Mouse (Mus musculus): ENCODE data around the gene Olfr482.

Olfr482 gene

GRCm38 (mm10) chr7:108097486-108097885, at the start of gene Olfr482:
Gene Olfr482, minus strand, starts transcription at chr7:108097586.
- DNase-seq (ENCODE audit: low spot score): no peak

GRCm38 (mm10) chr7:108127349-108127748, 30.0 kb upstream of the Olfr482 start, which contains the start of gene Olfr484:
Gene Olfr484, minus strand, starts transcription at chr7:108127449.
- no peak for DNase-seq (ENCODE audit: low spot score)

GRCm38 (mm10) chr7:108121416-108121815, 24.0 kb upstream of the Olfr482 start:
- no peak for DNase-seq (ENCODE audit: low spot score)

- DNase-seq (ENCODE audit: low spot score): no peak
These were observed 23.3 kb upstream of the Olfr482 start for GRCm38 (mm10) chr7:108120681-108121080.

- DNase-seq (ENCODE audit: low spot score): no peak
These were observed 3.2 kb upstream of the Olfr482 start, which contains the start of gene Olfr483 for GRCm38 (mm10) chr7:108100549-108100948. Gene Olfr483, plus strand, starts transcription at chr7:108100849.

DNA sequence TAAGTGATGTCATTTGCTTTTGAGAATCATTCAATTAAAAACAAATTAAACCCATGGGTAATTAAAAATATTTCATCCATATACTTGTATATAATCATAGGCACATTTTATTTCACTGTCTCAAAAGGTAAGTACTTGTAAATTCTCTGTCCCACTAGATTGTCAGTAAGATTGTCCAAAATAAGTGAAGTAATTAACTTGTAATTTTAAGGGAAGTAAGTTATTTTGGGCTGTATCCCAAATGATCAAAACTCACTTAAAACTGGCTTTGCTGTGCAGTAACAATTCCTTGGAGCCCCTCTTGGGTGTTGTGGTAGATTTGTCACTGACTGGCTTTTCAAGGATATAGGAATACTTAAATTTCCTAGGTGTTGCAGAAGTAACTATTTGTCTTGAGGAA, 17.8 kb downstream of the Olfr482 start, which contains the start of gene Olfr481:
TSS of gene Olfr481 (plus strand) at position 301 of the 400 bp plus-strand sequence.
- DNase-seq (ENCODE audit: low spot score): no peak

- DNase-seq (ENCODE audit: low spot score): no peak
These were observed 30.1 kb downstream of the Olfr482 start, which contains the start of gene Olfr480 for GRCm38 (mm10) chr7:108067246-108067645. Gene Olfr480, minus strand, starts transcription at chr7:108067346.

DNA sequence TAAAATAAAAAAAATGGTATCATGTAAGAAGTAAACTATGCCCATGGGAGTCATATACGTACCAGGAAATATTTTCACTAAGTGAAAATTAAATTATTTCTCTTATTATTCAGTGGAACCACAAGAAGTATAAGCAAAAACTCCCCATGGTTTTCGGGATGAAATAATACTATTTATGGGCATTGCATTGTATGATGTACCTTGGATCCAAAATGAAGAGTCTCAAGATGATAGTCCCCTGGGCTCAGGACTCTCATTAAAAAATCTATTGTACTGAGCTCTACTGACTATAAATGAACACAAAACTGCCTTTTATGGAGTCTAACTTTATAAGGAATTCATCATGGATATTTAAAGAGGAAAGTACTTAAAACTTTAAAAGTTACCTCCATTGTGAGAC, 47.0 kb downstream of the Olfr482 start, which contains the start of gene Olfr479:
TSS of gene Olfr479 (plus strand) at position 301 of the 400 bp plus-strand sequence.
- no peak for DNase-seq (ENCODE audit: low spot score)

All from adipocyte (in vitro differentiated cells).